Mouse (Mus musculus) layer of hippocampus, postnatal 36 days (tissue): ENCODE data around the gene Cplx1. TPM values are rescaled to one million over a fixed set of nuclear protein-coding genes. Genes with fewer than 3 reads are reported as not detected.
"Not testable (repeated sequence)": the region's sequence is repeated elsewhere in the genome, so short reads cannot be mapped to it uniquely, and the experiment has no call there.

Source experiments
- DNase-seq, 2 experiments: peaks; one replicate each; pipeline ENCODE4 v3.0.0; 2022
- total RNA-seq, 2 experiments: library from RNA; stranded (reverse); gene quantifications; 2 replicates each; pipeline ENCODE4 v1.2.3; 2021

The Cplx1 gene
- total RNA-seq, 2 experiments from 2014 or later: 523 to 559 TPM

DNA sequence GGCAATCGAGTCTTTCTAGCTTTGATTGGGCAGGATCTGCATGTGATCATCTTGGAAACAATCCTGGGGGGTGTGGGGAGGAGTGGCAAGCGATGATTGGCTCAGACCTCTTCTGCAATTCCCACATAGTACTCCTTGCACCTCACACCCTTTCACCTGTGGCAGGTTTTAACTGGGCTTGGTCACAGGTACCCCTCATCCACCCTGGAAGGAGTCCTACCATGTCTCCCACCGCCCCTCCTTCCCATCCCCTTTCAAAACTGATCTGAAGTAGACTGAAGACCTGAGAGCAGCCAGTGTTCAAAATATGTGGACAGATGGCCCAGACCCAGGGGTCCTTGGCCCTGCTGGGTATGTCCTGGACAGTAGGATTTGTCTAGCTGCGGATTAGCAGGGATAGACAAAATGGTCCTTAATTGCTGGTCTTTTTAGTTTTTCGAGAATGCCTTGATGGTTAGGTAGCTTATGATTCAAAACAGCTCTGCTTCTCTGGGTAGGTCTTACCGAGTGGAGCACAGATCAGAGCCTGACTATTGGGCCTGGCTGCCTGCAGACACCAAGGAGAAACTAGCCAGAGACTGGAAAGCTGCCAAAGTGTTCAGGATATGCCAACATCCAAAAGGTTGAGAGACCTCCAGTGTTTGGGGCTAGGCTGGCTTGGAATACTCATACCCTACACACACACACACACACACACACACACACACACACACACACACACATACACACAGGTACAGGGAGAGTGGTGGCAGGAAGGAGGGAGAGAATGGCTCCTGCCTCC, 34.1 kb downstream of the Cplx1 start:
- no peak for DNase-seq

DNA sequence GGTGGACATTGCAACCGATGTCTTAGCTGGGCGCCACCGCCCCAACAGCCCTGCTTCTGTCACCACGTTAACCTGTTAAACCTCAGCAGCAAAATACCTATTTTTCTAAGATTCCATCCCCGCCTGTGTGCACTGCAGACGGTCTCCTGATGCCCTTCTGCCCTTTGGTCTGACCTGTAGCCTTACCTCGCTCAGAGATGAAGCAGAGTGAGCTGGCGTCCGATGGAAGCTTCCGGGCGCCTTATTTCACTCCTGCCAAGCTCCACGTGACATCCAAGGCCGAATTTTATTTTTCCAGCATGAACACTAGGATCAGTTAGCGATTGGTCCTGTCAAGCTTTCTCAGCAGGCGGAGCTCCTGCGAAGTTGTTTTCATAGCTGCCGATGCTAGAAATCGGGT, 47.5 kb downstream of the Cplx1 start:
- DNase-seq: no peak

DNA sequence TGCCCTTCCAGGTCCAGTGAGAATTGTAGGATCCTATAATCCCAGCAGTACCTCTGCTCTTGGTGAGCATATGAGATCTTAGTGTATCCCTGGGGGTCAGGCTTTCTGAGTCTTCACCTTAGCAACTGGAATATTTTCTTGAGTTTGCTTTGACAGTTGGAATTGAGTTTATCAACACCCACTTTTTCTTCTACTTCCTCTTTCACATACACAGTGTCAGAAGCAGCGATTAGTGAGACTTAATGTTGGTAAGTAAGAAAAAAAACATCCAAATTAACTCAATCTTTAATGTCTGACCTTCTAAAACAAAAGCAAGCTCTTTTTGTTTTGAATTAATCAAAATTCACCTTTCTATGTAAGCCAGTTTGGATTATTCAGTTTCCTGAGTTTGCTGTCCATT, 48.3 kb downstream of the Cplx1 start:
- DNase-seq: no peak

DNA sequence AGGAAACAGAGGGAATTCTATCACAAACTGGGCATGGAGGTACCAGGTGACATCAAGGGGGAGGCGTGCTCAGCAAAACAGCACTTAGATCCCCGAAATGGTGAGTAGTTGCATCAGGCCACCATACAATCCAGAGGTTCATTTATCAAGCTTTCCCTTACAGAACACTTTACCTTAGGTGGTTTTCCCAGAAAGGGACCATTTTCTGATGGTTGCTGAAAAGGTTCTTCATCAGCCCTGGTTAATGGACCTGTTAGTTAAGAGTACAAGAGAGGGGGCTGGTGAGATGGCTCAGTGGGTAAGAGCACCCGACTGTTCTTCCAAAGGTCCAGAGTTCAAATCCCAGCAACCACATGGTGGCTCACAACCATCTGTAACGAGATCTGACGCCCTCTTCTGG, 63.7 kb downstream of the Cplx1 start:
- DNase-seq: not testable (repeated sequence)

DNA sequence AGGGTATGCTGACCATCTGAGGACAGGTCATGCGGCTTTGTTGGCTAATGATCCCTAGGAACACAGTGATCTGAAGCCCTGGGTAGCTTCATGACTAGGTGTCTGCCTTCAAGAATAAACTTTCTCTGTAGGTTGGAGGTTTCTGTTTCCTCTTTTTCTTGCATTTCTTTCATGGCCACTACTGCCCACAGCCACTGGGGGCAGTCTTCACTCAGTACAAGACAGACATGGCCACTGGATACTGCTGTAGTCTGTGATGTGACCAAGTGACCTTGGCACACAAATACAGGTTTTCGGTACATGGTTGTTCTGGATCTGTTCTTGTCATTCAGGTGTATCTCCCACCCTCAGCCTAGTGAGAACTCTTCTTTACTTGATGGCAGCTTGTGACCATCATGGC, 64.6 kb downstream of the Cplx1 start:
- DNase-seq: no peak

DNA sequence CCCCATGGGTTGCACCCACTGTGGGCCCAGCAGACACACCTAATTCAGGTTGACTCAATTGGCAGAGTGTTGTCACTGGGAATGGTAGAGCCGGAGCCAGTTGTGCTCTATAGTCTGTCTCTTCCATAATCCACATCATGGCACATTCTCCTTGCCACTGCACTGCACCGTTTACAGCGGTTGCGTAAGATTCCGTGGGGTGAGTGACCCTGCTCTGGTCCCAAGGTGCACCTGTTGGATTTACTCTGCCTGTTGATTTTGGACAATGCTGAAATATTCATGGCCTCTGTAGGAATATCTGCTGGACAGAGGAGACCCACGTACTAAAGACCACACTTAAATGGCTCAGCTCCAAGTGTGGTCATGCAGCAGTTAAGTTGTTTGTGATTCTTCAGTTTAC, 66.8 kb downstream of the Cplx1 start:
- no peak for DNase-seq

DNA sequence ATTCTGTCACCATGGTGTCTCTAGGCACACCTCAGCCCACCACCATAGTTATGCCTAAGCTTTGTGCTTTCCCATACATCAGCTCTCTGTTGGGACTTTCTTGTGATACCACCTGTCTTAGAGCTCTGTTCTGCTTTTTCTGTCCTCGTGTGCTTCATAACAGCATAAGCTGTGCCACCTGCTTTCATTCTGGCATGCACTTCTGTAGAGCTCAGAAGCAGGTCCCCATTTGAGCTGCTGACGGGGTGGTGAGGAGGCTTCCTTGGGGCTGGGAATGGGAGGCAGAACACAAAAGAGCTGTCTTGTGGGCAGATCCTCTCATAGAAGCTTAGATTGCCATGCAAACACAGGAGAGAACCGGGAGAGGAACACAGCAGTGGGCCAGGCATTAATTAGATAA, 73.8 kb downstream of the Cplx1 start:
- DNase-seq: no peak

DNA sequence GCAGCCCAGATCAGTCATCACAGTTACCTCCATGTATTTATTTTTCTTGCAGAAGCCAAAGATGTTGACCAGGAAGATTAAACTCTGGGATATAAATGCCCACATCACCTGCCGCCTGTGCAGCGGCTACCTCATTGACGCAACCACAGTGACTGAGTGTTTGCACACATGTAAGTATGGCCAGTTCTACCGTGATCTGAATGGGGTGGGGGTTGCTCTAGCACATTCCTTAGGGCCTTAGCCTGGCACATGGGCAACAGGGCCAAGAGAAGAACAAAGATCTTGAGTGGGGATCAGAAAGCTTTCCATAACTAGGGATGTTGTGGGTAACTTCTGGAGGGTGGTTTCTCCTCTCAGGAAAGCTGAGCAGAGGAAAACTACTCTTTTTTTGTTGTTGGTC, 76.1 kb downstream of the Cplx1 start:
- no peak for DNase-seq

DNA sequence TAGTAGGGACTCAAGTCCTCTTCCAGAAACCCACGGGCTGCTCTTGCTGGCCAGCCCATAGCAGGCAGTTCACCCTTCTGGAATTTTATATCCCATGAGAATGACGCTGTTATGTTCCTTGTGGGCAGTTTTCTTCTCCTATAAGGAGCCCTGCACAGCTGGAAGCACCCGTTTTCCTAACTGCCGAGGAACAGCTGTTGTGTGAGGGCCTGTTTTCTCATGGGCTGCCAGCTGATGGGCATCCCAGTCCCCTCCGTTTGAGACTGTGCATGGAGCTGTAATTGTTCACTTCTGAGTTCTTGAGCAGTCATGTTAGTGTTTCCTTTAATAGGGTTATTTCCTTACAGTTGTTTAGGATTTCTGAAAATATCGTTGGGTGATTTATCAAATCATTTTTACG, 80.2 kb downstream of the Cplx1 start:
- no peak for DNase-seq

Other genes starting within 250 kb of the Cplx1 start
- 10 to 100 TPM; 12.3 to 14.2 TPM for gene Pigg, start 237.4 kb downstream of the Cplx1 start, total RNA-seq
- gene Gm42517, start 182.1 kb downstream of the Cplx1 start, total RNA-seq: 10 to 100 TPM; 56.8 to 57.5 TPM
- gene Pde6b, start 161.6 kb downstream of the Cplx1 start, total RNA-seq: under 1 TPM; 0.15 to 0.23 TPM
- gene Atp5k, start 115.6 kb downstream of the Cplx1 start, total RNA-seq: 100 to 1,000 TPM; 264 to 281 TPM
- 1 to 10 TPM in 1 of 2 experiments, under 1 TPM in 1; 0.57 to 1.1 TPM for gene Mfsd7a, start 101.1 kb downstream of the Cplx1 start, total RNA-seq
- 10 to 100 TPM; 50.9 to 55.5 TPM for gene Pcgf3, start 88.8 kb downstream of the Cplx1 start, total RNA-seq
- gene Gak, start 79.7 kb upstream of the Cplx1 start, total RNA-seq: 10 to 100 TPM; 89.4 to 97.6 TPM
- 10 to 100 TPM; 40.1 to 43.0 TPM for gene Tmem175, start 79.7 kb upstream of the Cplx1 start, total RNA-seq
- 10 to 100 TPM; 13.9 to 16.0 TPM for gene Idua, start 110.3 kb upstream of the Cplx1 start, total RNA-seq
- gene Dgkq, start 119.6 kb upstream of the Cplx1 start, total RNA-seq: 10 to 100 TPM; 52.6 to 55.0 TPM
- 1 to 10 TPM; 1.2 TPM for gene Slc26a1, start 125.5 kb upstream of the Cplx1 start, total RNA-seq
- gene Fgfrl1, start 142.4 kb upstream of the Cplx1 start, total RNA-seq: 10 to 100 TPM; 20.8 to 29.5 TPM
- gene Rnf212, start 225.0 kb upstream of the Cplx1 start, total RNA-seq: not detected
- not detected for gene Tmed11, start 245.3 kb upstream of the Cplx1 start, total RNA-seq